Mouse (Mus musculus) thymus, adult 2 months (tissue): ENCODE measurements around the gene Gm37240. TPM values are rescaled to one million over a fixed set of nuclear protein-coding genes. Genes with fewer than 3 reads are reported as not detected.

ENCODE experiments used
- DNase-seq: peaks from one replicate; pipeline ENCODE4 v3.0.0; 2021
- H3K27ac ChIP-seq: fragments of 200-500 bp; 2 replicates; pipeline ENCODE4 v1.5.1; 2012; ENCODE audit warnings: low read length, control low read depth; ENCODE audit not compliant: control insufficient read depth, insufficient read depth
- H3K27me3 ChIP-seq: fragments of 200-500 bp; 2 replicates; pipeline ENCODE4 v1.6.1; 2012; ENCODE audit warnings: mild to moderate bottlenecking, low read length, moderate library complexity, mixed read lengths; ENCODE audit not compliant: control insufficient read depth, insufficient read depth
- H3K36me3 ChIP-seq: fragments of 200-500 bp; 2 replicates; pipeline ENCODE4 v1.6.1; 2012; ENCODE audit warnings: mild to moderate bottlenecking, low read length, moderate library complexity; ENCODE audit not compliant: control insufficient read depth, insufficient read depth
- H3K4me1 ChIP-seq: fragments of 200-500 bp; replicated peaks from 2 replicates; pipeline ENCODE4 v1.6.1; 2012; ENCODE audit warnings: low read length; ENCODE audit not compliant: control insufficient read depth, insufficient read depth
- H3K4me3 ChIP-seq: fragments of 200-500 bp; 2 replicates; pipeline ENCODE4 v1.5.1; 2012; ENCODE audit warnings: mild to moderate bottlenecking, low read length, control low read depth, moderate library complexity; ENCODE audit not compliant: control insufficient read depth, insufficient read depth
- CTCF ChIP-seq: fragments of 200-500 bp; IDR thresholded peaks from 2 replicates; pipeline ENCODE4 v1.5.1; 2012; ENCODE audit warnings: mild to moderate bottlenecking, control low read depth, low read length, moderate library complexity, borderline replicate concordance; ENCODE audit not compliant: control insufficient read depth, poor library complexity, insufficient read depth; ENCODE audit errors: extremely low read depth
- POLR2A ChIP-seq: fragments of 200-500 bp; IDR thresholded peaks from 2 replicates; pipeline ENCODE4 v1.6.1; 2012; ENCODE audit warnings: mild to moderate bottlenecking, low read length, control low read depth, moderate library complexity; ENCODE audit not compliant: control insufficient read depth, poor library complexity, insufficient read depth; ENCODE audit errors: extremely low read depth
- WGBS: fragments of 180-500 bp; shearing (Covaris S2); methylation state at CpG from one replicate; pipeline ENCODE4 v1.1.7; 2018; 5-methylcytosine and 5-hydroxymethylcytosine counted together
- polyA plus RNA-seq: library from polyadenylated mRNA; depleted of rRNA; stranded (reverse); fragments of >200 nt; gene quantifications from 2 replicates; pipeline ENCODE4 v1.2.3, GENCODE M21; 2012

Gene Gm37240
- polyA plus RNA-seq, 1 experiment, result 7.0 TPM

DNA sequence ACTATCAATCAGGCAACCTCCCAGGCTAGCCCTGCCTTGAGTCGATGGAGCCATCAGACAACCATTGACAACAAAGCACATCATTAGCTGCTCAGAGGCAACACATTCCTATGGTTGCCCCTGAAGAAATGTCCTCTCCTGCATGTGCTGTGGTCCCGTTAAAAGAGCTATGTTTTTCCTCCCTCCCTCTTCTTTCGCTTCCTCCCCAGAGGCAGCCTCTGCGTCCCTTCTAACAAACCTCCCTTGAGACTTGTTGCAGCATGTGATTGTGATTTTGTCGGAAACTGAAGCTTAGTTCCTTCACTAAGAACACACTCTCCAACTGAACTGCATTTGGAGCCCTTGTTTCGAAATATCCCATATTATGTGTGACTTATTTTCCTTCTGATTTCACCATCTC is 830.1 kb downstream of the Gm37240 start:
- no peaks in the 10 kb centered on the region for H3K27me3 ChIP-seq
- TF ChIP-seq POLR2A, result no peak
- no peak for TF ChIP-seq CTCF
- no peak overlapping the region for H3K4me3 ChIP-seq
- no peak overlapping the region for H3K27ac ChIP-seq
- no peaks in the 10 kb centered on the region for H3K36me3 ChIP-seq
- no peaks in the 10 kb centered on the region for H3K4me1 ChIP-seq
- no peak for DNase-seq
- WGBS, result 78% methylated on average over 6 of the region's 6 CpGs

DNA sequence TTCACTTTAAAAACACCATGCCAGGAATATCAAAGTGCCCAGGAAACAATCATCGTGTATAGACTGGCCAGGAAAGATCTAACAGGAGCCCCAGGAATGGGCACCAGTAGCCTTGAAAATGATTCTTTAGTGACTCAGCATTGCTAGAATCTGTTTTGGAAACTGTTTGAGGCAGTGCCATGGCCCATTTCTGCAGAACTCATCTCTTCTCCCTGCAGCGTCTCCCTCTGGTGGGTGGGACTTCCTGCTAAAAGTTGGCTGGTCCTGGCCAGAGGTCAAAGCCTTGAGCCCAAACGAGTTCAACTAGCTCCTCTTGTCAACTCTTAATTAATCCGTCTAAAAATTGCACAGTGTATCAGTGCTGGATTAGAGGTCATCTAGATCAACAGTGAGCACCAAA is 833.8 kb downstream of the Gm37240 start:
- TF ChIP-seq CTCF (no peak), POLR2A (no peak)
- 82% methylated on average over 4 of the region's 4 CpGs for WGBS
- H3K4me3 ChIP-seq, result no peak overlapping the region
- no peak for DNase-seq
- H3K27ac ChIP-seq, result no peak overlapping the region
- H3K36me3 ChIP-seq, result no peaks in the 10 kb centered on the region
- no peaks in the 10 kb centered on the region for H3K27me3 ChIP-seq
- no peaks in the 10 kb centered on the region for H3K4me1 ChIP-seq

DNA sequence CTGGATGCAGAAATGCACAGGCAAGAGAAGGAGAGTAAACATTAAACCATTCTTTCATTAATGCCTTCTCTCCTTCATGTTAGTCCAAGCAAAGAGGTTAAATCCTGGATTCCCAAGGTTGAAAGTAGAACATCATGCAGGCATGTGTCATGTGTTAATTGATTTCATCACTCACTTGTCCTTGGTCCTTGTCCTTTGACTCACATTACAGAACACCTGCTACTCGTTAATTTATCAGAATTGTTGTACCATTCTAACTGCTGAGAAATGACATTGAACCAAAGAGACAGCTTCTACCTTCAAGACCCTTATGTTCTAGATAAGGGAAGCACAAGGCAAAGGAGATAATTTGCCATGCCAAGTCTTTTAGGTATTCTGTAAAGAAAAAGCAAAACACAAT is 835.1 kb downstream of the Gm37240 start:
- Histone ChIP-seq H3K27me3 (no peaks in the 10 kb centered on the region), H3K4me1 (no peaks in the 10 kb centered on the region), H3K36me3 (no peaks in the 10 kb centered on the region), H3K4me3 (no peak overlapping the region), H3K27ac (no peak overlapping the region)
- 85% methylated on average over 1 of the region's 1 CpGs for WGBS
- DNase-seq, result no peak
- TF ChIP-seq POLR2A (no peak), CTCF (no peak)

GRCm38 (mm10) chr3:85048569-85048968 is 838.7 kb downstream of the Gm37240 start:
- no peak for TF ChIP-seq CTCF
- TF ChIP-seq POLR2A, result no peak
- 93% methylated on average over 5 of the region's 5 CpGs for WGBS
- no peak overlapping the region for H3K27ac ChIP-seq

GRCm38 (mm10) chr3:85043679-85044218 is 843.6 kb downstream of the Gm37240 start:
- no peak for TF ChIP-seq CTCF
- no peak for TF ChIP-seq POLR2A

More at GRCm38 (mm10) chr3:85048569-85048968, 838.7 kb downstream of the Gm37240 start:
- Histone ChIP-seq H3K4me3 (no peak overlapping the region), H3K4me1 (no peaks in the 10 kb centered on the region), H3K36me3 (no peaks in the 10 kb centered on the region), H3K27me3 (no peaks in the 10 kb centered on the region)
- no peak for DNase-seq

GRCm38 (mm10) chr3:85042126-85042525 is 845.2 kb downstream of the Gm37240 start:
- Histone ChIP-seq H3K36me3 (no peaks in the 10 kb centered on the region), H3K27me3 (no peaks in the 10 kb centered on the region), H3K4me1 (no peaks in the 10 kb centered on the region), H3K4me3 (no peak overlapping the region), H3K27ac (no peak overlapping the region)
- TF ChIP-seq CTCF, result no peak
- TF ChIP-seq POLR2A, result no peak
- 95% methylated on average over 4 of the region's 4 CpGs for WGBS
- no peak for DNase-seq

More at GRCm38 (mm10) chr3:85043679-85044218, 843.6 kb downstream of the Gm37240 start:
- Histone ChIP-seq H3K4me3 (no peak overlapping the region), H3K4me1 (no peaks in the 10 kb centered on the region), H3K36me3 (no peaks in the 10 kb centered on the region), H3K27ac (no peak overlapping the region), H3K27me3 (no peaks in the 10 kb centered on the region)
- 96% methylated on average over 8 of the region's 8 CpGs for WGBS
- no peak for DNase-seq

GRCm38 (mm10) chr3:85029141-85029540 is 858.2 kb downstream of the Gm37240 start:
- Histone ChIP-seq H3K27me3 (no peaks in the 10 kb centered on the region), H3K36me3 (no peaks in the 10 kb centered on the region), H3K27ac (no peak overlapping the region), H3K4me3 (no peak overlapping the region), H3K4me1 (no peaks in the 10 kb centered on the region)
- no peak for TF ChIP-seq POLR2A
- no peak for TF ChIP-seq CTCF
- WGBS, result 94% methylated on average over 1 of the region's 1 CpGs
- DNase-seq, result no peak
